Mouse (Mus musculus): Measurements from ENCODE around the gene B3gnt3.

DNA sequence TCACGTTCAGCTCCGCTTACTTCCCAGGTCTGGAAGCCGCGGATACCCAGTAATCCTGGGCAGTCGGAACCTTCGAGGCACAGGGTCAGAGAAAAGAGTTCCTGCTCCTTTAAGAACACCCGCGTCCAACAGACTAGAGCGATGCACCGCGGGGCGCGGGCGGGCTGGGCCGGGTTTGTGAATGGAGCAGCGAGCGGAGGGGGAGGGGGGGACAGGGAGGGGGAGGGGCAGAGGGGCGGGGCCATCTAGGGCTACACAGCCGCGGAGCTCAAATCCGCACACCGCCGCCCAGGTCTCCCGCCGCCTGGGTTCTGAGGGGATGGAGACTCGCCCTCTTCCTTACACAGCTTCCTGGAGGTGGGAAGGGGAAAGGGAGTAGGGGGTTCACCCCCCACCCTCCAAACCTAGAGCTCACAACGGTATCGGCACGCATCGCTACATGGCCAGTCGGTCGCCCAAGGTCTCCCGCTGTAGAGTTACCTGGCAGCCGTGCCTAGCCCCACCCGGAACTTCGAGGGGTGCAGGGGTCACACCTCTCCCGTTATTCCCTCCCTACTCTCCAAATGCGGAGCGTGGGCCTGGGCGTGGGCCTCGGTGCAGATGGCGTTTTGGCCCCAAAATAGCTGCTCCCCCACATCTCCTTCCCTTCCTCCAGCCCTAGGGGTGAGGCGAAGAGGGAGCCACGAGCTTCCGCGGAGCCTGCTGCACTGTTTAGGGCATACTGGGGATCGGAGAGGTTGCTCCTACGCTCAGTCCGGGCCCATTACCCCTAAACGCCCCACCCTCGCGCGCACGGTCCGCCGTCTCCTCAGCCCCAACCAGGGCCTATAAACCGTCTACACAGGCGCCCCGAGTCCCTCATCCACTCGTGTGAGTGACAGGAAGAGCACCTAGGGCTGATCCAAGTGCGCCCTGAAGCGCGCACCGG lies 30.7 kb downstream of the B3gnt3 start:
- TF ChIP-seq CTCF (IDR thresholded peaks at IDR 0.05; ENCODE audit: insufficient read depth, low read length) = no peak
- no peak for TF ChIP-seq POLR2A (IDR thresholded peaks at IDR 0.05; ENCODE audit: borderline replicate concordance, extremely low read depth, low read depth, low read length)
